Mouse (Mus musculus): ENCODE measurements around the gene Znrf1.

DNA sequence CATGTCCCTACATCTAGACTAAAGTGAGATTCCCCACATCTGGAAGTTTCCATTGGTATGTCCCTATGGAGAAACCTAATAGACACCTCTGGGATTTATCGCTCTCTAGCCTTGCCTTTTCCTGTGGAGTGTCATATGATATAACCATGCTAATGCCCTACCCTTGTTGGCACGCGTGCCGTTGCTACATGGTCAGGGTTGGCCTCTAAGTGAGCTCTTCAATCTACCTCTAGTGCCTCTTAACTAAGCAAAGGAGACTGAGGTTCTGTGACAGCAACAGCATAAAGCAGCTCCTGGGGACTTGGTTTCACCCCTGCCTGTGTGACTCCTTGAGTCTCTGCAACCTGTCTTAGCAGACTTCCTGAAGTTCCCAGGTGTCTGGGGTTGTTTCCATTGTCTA lies 82.4 kb downstream of the Znrf1 start:
- TF ChIP-seq CHD2 (IDR thresholded peaks at IDR 0.05; ENCODE audit: low read depth, low read length) (no peak), MAFK (IDR thresholded peaks at IDR 0.05; ENCODE audit: insufficient read depth, low read depth, low read length) (no peak), ZC3H11A (IDR thresholded peaks at IDR 0.05; ENCODE audit: borderline replicate concordance, low read depth, low read length) (no peak), HCFC1 (IDR thresholded peaks at IDR 0.05; ENCODE audit: borderline replicate concordance, insufficient read depth, low read length) (no peak)
